Mouse (Mus musculus) G1E (cell line): ENCODE results near the gene Gm45140. TPM values are rescaled to one million over a fixed set of nuclear protein-coding genes. Genes with fewer than 3 reads are reported as not detected.

Experiments used
- ATAC-seq: 2 replicates; pipeline ENCODE4 v1.8.0; 2016; ENCODE audit warnings: mild to moderate bottlenecking; ENCODE audit not compliant: insufficient number of reproducible peaks, poor library complexity, low FRiP score, severe bottlenecking; ENCODE audit errors: extremely low read depth
- DNase-seq: peaks from one replicate; pipeline ENCODE4 v3.0.0; 2012; ENCODE audit warnings: low spot score
- H3K27me3 ChIP-seq: 2 replicates; pipeline ENCODE4 v1.6.1; 2012; ENCODE audit warnings: mild to moderate bottlenecking, low read length, inconsistent platforms; ENCODE audit not compliant: insufficient read depth
- H3K36me3 ChIP-seq: replicated peaks from 2 replicates; pipeline ENCODE3; 2012; ENCODE audit warnings: mild to moderate bottlenecking, inconsistent platforms
- H3K4me1 ChIP-seq: 2 replicates; pipeline ENCODE4 v1.6.1; 2012; ENCODE audit warnings: low read depth, low read length, inconsistent platforms, mixed read lengths; ENCODE audit not compliant: insufficient read depth
- H3K4me3 ChIP-seq: 2 replicates; pipeline ENCODE4 v1.5.1; 2012; ENCODE audit warnings: low read depth, mild to moderate bottlenecking, inconsistent platforms, low read length, moderate library complexity, mixed read lengths
- H3K9me3 ChIP-seq: replicated peaks from 2 replicates; pipeline ENCODE4 v1.6.1; 2012; ENCODE audit warnings: inconsistent platforms
- CTCF ChIP-seq: IDR thresholded peaks from 2 replicates; pipeline ENCODE4 v1.5.1; 2012; ENCODE audit warnings: low read depth, low read length, inconsistent platforms, mixed read lengths
- GATA1 ChIP-seq: IDR thresholded peaks from 2 replicates; pipeline ENCODE4 v1.6.1; 2012; ENCODE audit warnings: borderline replicate concordance, low read length, inconsistent platforms, mixed read lengths
- GATA2 ChIP-seq: IDR thresholded peaks from 2 replicates; pipeline ENCODE4 v1.6.1; 2012; ENCODE audit warnings: low read depth, low read length, inconsistent platforms, borderline replicate concordance
- POLR2AphosphoS5 ChIP-seq: IDR thresholded peaks from 2 replicates; pipeline ENCODE4 v1.6.1; 2012; ENCODE audit warnings: low read depth, low read length, inconsistent platforms; ENCODE audit not compliant: insufficient replicate concordance
- TAL1 ChIP-seq: conservative IDR thresholded peaks from 2 replicates; pipeline ENCODE4 v1.6.1; 2012; ENCODE audit warnings: low read depth, low read length, inconsistent platforms, mixed read lengths
- polyA plus RNA-seq: library from polyadenylated mRNA; stranded (reverse); fragments of >175 nt; gene quantifications from 2 replicates; pipeline ENCODE4 v1.2.3, GENCODE M21; 2012
- total RNA-seq, 2 experiments: library from RNA; stranded (forward) in 1 of 2; stranded (reverse) in 1 of 2; fragments of 200-1000 nt in 1 of 2; fragments of >200 nt in 1 of 2; fragmentation: Nextera tagmentation in 1 of 2; gene quantifications; 2 replicates each; pipeline ENCODE4 v1.2.3; 2014 to 2017

Gm45140 gene
- total and polyA plus RNA-seq, 3 experiments: 10.5 to 19.5 (median 13.8) TPM

DNA sequence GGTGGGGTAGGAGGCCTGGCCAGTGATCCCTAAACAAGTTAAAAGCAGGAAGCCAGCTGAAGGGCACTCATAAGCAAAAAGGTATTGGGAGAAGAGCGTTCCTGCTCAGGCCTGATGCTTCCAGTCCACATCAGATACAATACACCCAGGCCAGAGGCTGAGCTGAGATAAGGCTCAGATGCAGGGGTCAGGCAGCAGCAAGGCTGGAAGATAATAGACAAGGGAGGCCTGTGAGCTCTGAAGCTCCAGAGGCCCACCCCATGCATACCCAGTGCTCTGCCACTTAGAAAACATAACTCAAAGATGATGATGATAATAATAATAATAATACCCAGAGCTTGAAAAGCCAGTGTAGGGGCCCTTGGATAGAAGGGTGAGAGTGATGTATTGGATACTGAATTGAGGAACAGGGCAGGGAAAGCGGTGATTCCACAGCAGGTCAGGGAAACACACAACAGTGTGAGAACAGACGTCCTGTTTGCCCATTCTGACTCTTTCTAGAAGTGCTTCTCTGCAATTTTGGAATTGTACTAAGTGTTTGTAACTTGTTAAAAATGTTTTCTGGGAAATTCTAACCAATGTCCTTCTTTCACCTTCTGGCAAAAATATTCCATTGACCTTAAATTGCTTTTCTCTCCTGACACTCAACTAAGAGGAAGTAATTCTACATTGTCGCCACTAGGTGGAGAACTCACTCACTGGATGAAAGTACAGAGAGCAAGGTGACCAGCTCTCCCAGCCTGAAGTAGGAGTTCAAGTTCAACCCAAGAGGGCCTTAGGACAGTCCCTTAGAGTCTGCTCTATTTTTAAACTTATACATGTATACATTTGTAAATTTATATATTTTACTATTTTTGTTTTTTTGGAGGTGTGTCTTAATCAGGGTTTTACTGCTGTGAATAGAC is 72.0 kb downstream of the Gm45140 start:
- Histone ChIP-seq H3K4me3 (peak overlapping the region; percentile 30; the same call in 1 of the 2 replicates), H3K9me3 (0 out of 2 replicates have a peak, but pooled peaks cover 2% of the 10 kb centered on the region), H3K36me3 (no peaks in the 10 kb centered on the region), H3K27me3 (no peaks in the 10 kb centered on the region), H3K4me1 (peaks cover 32% of the 10 kb centered on the region)
- ATAC-seq (peak; percentile 98), DNase-seq (peak; percentile 79)
- TF ChIP-seq POLR2AphosphoS5 (no peak), GATA2 (peak; percentile 86; the same call in 1 of the 2 replicates), TAL1 (peak; percentile 91)

DNA sequence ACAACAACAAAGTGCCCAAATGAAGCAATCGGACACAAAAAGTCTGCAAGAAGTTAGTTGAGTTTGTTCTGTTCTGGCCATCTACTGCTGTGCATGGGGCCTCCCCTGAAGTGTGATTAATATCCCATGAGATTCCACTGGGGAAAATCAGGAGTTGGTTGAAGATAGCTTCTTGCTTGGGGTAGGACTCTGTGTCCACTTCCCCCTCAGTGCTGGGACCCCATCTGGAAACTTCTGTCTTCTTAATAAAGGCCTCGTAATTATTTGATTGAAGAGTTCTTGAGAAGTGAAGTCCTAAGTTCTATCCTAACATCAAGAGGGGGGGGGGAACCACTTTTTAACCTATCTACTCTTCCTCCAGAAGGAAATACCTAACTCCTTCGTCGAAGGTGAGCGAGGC is 73.4 kb downstream of the Gm45140 start:
- no peak for ATAC-seq
- no peak for DNase-seq

GRCm38 (mm10) chr6:87759850-87760249 is 75.7 kb downstream of the Gm45140 start:
- Histone ChIP-seq H3K9me3 (no peaks in the 10 kb centered on the region), H3K36me3 (no peaks in the 10 kb centered on the region), H3K4me3 (no peak overlapping the region), H3K4me1 (peaks cover 33% of the 10 kb centered on the region), H3K27me3 (peaks cover 8% of the 10 kb centered on the region)
- DNase-seq: no peak
- ATAC-seq: no peak
- TF ChIP-seq GATA1 (no peak), TAL1 (no peak), GATA2 (no peak), POLR2AphosphoS5 (no peak), CTCF (no peak)

More for the DNA sequence above, 73.4 kb downstream of the Gm45140 start:
- H3K4me1 ChIP-seq: peaks cover 32% of the 10 kb centered on the region
- H3K4me3 ChIP-seq: peak overlapping the region; percentile 54; the same call in 1 of the 2 replicates
- H3K9me3 ChIP-seq: no peaks in the 10 kb centered on the region
- H3K36me3 ChIP-seq: no peaks in the 10 kb centered on the region
- no peaks in the 10 kb centered on the region for H3K27me3 ChIP-seq
- no peak for TF ChIP-seq CTCF
- no peak for TF ChIP-seq TAL1

DNA sequence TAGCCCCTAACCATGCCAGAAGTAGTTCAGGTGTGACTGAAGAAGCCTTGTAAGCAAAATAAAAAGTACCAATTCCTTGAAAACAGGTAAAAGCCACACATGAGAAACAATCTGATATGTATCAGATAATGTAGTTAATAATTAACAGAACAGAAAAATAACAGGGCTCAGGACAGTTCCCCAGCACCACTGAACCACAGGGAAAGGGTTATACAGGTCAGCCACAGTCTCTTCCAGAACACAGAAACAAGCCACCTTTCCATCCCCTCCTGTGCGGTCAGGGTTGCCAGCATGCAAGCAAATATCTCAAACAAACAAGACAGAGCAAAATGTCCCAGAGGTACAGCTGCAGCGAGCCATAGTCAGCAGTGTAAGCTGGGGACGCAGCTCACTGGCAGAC is 76.2 kb downstream of the Gm45140 start:
- peaks cover 35% of the 10 kb centered on the region for H3K4me1 ChIP-seq
- no peak for DNase-seq
- TF ChIP-seq GATA1 (no peak), TAL1 (no peak), POLR2AphosphoS5 (no peak), GATA2 (no peak), CTCF (no peak)
- H3K4me3 ChIP-seq: no peak overlapping the region
- no peak for ATAC-seq
- no peaks in the 10 kb centered on the region for H3K36me3 ChIP-seq
- peaks cover 13% of the 10 kb centered on the region for H3K27me3 ChIP-seq
- H3K9me3 ChIP-seq: no peaks in the 10 kb centered on the region

- no peaks in the 10 kb centered on the region for H3K36me3 ChIP-seq
- ATAC-seq (no peak), DNase-seq (no peak)
- H3K27me3 ChIP-seq: peaks cover 33% of the 10 kb centered on the region
- H3K4me3 ChIP-seq: no peak overlapping the region
- TF ChIP-seq POLR2AphosphoS5 (no peak), CTCF (no peak), GATA2 (no peak), TAL1 (no peak), GATA1 (no peak)
- H3K9me3 ChIP-seq: no peaks in the 10 kb centered on the region
- peaks cover 21% of the 10 kb centered on the region for H3K4me1 ChIP-seq
Observed at GRCm38 (mm10) chr6:87756896-87757295, 78.7 kb downstream of the Gm45140 start.

- peaks cover 50% of the 10 kb centered on the region for H3K27me3 ChIP-seq
- H3K9me3 ChIP-seq: no peaks in the 10 kb centered on the region
- peaks cover 19% of the 10 kb centered on the region for H3K4me1 ChIP-seq
- no peak for DNase-seq
- H3K36me3 ChIP-seq: no peaks in the 10 kb centered on the region
- no peak overlapping the region for H3K4me3 ChIP-seq
- no peak for ATAC-seq
- TF ChIP-seq CTCF (no peak), GATA2 (no peak), TAL1 (no peak), POLR2AphosphoS5 (no peak), GATA1 (no peak)
Observed at GRCm38 (mm10) chr6:87755196-87755595, 80.4 kb downstream of the Gm45140 start.

GRCm38 (mm10) chr6:87751574-87751973 is 84.0 kb downstream of the Gm45140 start:
- Histone ChIP-seq H3K36me3 (no peaks in the 10 kb centered on the region), H3K4me1 (peaks cover 46% of the 10 kb centered on the region), H3K9me3 (no peaks in the 10 kb centered on the region), H3K4me3 (no peak overlapping the region), H3K27me3 (peaks cover 57% of the 10 kb centered on the region)
- no peak for ATAC-seq
- no peak for TF ChIP-seq POLR2AphosphoS5
- no peak for DNase-seq
